Mouse (Mus musculus) retina, postnatal 7 days (tissue): ENCODE data around the gene St8sia6.

Experiments
- DNase-seq: peaks from one replicate; pipeline ENCODE4 v3.0.0-alpha.2; 2012; ENCODE audit warnings: low read depth, low spot score

The St8sia6 gene

DNA sequence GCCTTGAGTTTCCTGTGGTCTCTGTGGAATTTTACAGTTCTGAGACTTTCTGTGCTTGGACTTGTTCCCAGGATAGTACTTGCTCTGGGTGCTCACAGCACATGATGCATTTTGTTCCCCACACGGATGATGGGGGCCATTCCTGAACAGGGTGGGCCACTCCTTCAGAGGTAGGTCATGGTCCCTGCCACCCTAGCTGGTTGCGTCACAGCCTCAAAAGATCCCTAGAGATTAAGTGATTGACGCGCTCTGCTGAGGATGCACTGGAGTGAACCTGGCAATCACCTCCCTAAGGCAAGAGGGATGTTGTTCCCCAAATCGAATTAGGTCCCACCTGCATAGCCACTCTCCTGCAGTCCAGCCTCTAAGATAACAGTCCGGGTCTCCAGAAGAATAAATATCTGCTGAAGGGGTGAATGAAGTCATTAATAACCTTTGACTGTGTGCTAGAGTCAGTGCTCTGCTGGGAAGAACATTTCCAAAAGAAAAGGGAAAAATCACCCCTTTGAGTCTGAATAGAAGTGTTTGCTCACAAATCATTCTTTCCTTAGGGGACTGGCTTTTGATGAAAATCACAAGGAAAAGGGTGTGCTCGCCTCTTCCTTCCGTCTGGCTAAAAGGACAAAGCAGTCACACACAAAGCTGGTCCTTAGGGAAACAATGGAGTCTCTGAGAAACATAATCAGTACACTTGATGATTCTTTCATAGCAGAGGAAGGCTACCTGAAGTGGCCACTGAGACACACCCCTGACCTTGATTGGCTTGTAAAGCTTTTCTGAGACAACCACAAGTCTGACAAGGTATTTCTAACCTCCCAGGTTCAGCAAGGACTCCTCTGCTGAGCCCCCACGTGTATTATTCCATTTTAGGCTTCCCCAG, 26.1 kb downstream of the St8sia6 start:
- no peak for DNase-seq

DNA sequence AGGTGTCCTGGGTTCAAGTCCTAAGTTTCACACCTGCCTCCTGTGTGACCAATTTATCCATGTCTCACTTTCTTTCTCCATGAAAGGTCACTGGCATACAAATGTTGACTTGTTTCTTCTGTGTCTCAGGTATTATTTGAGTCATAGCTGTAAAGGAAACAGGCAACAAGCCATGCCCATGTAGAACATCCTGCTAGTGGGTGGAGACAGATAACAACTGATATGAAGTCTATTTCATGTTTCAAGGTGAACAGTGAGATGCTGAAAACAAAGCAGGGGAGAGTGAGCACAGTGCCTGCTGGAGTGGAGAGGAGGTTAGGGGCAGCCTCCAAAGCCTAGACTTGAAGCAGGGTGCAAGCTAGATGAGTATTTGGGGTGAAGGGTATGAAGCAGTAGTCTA, 33.5 kb downstream of the St8sia6 start:
- no peak for DNase-seq

DNA sequence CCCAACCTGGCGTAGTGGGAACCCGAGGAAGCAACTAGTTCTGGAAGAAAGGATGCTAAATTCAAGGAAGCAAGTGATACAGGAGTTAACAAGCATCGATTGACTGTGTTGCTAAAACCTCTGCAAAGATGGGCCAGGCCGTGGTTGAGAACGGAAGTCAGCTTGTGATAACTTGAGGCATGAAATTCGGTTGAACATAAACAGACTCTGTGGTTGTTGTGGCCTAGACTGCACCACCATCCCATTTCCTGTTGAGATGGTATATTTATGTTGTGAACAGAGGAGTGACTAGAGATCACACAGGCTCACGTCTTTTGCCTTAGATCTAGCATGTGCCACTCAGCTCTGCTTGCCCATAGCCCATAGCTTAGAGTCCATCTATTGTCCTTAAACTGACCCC, 36.5 kb downstream of the St8sia6 start:
- DNase-seq, result no peak

DNA sequence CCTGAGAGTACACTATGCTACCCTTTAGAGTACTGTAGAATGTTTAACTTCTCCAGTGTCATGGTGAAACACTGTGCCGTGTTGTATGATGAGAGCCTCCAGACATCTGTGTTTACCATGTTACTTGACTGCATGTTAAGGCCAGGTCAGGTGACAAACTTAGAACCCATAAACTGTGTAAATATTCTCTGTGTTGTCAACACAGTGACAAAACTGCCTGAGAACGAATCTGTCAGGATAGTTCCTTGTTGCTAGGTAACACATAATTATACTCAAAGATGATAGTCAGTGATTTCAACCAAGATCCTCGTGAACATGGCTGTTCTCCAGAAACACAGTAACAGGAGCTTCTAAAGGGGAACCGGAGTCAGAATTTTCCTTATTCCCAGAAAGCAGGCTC, 38.1 kb downstream of the St8sia6 start:
- no peak for DNase-seq

DNA sequence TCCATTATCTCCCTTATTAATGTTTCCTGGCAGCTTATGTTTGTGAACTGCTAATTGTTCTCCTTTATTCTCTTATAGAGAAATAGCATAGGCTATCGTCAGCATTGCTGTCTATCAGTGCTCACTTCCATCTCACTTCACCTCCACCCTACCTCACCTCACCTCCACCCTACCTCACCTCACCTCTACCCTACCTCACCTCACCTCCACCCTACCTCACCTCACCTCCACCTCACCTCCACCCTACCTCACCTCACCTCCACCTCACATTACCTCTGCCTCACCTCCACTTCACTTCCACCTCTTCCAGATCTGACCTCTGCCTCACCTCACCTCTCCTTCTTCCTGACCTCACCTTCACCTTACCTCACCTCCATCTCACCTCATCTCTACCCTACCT, 42.2 kb downstream of the St8sia6 start:
- DNase-seq, result no peak

DNA sequence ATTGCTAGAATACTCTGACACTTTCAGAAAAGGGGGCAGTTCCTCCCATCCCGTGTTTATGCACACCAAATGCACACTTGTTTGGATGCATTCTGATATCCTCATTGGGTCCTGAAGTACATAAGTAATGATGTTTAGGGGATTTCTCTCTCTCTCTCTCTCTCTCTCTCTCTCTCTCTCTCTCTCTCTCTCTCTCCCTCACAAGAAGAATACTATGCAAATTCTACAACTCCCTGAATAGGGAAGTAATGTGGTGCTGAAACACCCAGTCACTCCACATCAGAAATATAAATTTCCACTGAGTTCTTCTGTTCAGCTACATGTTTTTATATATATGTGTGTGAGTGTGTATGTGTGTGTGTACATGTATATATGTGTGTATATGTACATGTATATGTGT, 43.1 kb downstream of the St8sia6 start:
- no peak for DNase-seq

DNA sequence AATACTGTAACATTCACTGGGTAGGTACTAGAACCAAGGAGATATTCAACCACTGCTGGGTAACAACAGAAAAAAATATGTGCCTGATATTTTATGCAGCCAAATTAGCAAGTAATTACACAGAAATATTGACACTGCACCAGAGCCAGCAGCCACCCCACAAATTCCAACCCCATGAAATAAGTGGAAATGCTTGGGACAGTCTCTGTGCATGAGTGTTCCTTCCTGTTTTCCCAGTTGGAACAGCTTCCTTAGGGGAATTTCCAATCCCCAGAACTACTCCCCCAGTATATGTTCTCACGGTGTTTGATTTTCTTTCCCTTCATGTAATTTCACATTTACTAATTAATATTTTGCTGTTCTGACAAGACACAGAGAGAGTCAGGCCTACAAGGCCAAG, 43.8 kb downstream of the St8sia6 start:
- no peak for DNase-seq

DNA sequence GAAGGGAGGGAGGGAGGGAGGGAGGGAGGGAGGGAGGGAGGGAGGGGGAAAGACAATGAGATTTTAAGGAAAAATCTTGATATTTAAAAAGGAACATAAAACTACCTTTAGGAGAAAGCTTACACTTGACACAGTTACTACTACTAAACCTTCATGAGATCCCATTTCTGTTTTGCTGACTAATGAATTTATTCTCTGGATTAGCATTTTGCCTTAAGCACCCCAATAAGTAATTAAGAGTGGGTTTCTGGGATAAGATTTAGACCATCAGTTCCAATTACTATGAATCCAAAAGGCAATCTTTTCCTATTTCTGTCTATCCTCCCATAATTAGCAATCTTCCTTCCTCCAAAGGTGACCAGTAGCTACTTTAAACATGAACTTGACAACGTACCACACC, 44.7 kb downstream of the St8sia6 start:
- no peak for DNase-seq

DNA sequence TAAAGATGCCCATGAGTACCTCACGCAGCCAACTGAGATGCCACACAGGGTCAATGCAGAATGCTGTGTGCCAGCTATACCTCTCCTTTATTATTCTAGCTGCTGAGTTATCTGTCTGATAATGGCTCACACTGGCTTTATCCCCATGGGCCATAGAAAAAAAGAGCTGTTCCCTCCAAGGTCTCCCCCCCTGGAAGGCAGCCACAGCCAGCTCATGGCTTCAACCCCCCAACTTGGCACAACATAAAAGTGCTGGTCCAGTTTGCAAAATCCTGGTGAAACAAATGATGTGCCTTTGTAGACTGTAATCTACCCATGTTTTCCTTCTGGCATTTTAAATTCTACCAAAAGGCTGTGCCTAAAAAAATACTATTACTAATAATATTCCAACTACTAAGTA, 46.3 kb downstream of the St8sia6 start:
- no peak for DNase-seq

DNA sequence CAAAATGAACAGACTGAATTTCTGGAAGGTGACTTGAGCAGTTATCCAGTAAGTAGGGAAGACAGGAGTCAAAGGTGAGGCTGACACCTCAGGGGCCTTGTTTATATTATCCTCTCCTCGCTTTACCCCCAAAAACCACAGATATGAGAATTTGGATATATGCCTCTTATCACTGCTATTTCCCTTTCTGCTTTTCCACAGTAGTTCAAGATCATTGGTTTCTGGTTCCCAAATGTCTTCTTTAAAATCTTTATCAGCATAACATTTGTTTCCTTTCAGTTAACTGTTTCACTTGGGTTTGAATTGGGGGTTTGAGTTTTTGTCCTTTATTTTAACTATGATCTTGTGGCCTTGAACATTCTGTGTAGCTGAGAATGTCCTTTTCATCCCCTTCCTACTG, 47.8 kb downstream of the St8sia6 start:
- DNase-seq, result no peak

DNA sequence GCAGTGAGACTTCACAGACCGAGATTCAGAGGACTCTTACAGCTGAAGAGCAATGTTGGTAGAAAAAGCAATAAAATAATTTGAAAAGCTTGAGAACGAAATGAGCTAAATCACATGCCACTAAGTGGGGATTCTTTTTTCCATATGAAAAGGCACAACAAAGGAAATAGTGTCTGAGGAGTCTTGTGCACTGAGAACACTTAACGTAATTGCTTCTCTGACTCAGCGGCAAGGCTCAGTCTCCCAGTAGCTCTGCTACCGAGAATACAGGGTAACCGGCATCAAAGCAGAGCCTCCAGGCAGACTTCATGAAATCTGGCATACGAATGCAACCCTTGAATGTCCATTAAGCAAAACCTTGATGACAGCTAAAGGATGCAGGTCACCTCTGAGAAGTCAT, 55.2 kb downstream of the St8sia6 start:
- DNase-seq, result no peak

DNA sequence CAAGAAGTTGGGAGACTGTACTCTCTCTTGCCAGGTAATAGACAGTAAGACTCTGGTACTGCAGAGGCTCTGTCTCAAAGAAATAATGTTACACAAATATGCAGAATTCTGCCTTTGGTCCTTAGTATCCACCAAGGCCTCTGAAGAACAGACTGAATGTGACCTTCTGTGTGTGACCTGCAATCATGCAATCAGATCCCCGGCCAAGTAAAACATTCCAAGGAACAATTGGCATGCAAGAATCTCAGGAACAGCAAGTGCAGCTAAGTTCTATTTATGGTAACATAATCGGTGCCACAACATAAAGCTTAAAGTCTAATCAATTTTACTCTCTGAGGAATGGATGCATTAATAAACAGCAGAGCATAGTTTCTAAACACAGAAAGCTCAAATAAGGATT, 66.0 kb downstream of the St8sia6 start:
- DNase-seq, result no peak

DNA sequence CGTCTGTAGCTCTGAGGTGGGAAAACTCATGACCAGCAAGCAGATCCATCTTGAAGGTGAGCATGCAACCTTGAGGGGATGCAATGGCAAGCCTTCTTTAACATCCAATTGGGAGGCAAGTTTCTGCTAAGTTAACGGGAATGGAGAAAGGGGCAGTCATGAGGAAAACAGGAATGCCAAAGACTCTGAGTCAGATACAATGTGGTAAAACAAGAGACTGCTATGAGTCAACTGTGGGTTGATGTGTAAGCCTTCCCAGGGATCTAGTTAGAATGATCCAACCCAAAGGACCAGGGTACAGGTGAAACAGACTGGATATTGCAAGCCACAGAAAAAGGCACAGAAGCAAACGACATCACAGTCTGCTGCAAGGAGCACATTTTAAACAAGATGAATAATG, 68.3 kb downstream of the St8sia6 start:
- no peak for DNase-seq

DNA sequence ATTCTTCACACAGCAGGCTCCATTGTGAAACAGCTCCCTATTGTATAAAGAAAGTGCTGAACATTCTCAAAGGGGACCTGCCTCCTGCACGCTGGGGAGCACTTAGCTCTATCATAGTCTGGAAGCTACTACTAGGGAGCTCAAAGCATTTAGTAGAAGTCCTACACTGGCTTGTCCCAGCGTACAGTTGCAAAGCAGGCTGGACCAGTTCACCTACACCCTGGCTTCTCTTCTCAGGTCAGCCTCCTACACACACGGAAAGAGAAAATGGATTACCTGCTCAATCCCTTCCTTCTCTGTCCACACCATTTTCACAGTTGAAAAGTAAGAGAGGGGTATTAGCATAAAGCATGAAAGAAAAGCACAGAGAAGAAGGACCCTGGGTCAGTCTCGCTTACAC, 71.6 kb downstream of the St8sia6 start:
- no peak for DNase-seq

DNA sequence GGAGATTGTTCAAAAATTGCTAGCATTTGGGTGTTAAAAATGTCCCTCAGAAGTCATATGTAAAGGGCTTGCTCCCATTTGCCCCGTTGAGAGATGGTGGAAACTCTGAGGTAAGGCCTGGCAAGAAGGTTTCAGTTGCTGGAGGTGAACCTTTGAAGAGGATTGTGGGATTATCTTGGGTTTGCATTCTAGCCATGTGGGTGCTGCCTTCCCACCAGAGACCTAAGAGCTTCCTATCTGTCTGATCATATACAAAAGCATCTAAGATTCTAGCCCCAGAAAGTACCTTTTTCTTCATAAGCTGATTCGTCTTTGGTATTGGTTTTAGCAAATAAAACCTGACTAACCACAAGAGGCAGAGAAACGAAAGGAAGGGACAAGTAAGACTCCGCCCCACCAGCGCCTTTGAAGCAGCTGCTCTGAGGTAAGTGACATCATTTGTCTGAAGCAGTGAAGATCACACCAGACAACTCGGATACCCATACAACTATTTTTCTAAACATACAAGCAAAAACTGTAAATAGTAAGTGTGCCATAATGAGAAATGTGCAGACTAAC, 75.2 kb downstream of the St8sia6 start:
- no peak for DNase-seq

DNA sequence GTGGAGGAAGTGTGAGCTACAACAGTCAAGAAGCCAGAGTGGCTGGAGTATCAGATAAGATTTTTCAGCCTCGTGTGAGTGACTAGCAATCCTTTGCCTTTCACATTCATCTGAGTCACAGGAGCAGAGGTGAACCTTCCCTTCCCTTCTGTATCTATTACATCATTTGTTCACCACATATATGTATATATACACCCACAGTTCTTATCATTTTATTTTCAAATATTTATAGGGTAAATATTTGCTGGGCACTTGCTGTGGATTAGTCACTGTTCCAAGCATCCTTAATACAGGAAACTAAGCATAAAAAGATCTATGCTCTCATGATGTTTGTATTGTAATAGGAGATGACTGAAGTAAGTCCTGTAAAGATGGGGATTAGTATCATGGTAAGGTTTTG, 85.1 kb downstream of the St8sia6 start:
- DNase-seq, result no peak

DNA sequence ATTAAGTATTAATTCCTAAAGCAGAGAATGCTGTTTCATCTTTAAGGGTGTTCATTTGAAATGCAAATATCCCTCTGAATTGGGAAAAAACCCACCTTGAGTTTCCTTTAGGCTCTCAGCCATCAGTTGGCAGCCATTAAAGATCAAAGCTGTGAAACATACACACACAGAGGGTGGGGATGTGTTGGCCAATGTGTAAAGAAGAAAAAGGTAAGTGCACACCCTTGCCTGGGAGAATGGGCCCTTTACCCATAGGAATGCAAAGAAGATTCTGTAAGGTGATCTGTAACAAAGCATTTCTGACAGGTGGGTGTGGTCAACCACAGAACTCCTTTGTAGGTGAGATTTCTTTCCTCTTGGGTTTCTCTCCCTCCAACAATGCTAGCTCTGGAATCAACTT, 96.3 kb downstream of the St8sia6 start:
- no peak for DNase-seq

DNA sequence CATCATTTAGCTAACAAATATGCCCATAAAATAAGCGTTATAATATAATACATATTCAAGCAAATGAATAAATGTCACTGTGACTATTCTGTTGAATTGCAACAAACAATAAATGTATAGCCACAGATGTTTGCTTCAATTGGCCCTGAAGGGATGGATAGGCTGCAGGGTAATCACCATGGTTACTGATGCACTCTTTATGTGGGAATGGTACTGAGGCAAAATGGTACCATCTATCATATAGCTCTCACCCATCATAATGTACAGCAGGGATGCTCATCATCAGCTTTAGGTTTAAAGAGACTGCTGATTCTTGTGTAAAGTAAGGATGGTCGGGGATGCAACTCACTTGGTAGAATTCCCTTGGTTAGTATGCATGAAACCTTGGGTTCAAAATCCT, 99.4 kb downstream of the St8sia6 start:
- no peak for DNase-seq

DNA sequence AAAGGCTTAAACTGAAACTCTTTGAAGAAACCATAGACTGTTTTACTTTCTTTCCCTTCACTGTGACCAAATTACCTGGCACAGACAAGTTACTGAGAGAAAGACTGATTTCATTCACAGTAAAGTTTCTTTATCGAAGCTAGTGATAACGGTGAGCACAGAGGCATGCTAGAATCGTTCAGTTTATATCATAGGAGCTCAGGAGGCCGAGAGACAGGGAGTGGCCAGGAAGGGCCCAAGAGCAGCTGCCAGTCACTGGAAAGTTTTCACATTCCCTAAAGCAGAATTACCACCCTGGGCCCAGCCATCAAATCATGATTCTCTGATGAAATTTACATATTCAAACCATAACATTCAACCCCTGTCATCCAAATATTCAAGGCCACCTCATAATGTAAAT, 109.5 kb downstream of the St8sia6 start:
- no peak for DNase-seq

DNA sequence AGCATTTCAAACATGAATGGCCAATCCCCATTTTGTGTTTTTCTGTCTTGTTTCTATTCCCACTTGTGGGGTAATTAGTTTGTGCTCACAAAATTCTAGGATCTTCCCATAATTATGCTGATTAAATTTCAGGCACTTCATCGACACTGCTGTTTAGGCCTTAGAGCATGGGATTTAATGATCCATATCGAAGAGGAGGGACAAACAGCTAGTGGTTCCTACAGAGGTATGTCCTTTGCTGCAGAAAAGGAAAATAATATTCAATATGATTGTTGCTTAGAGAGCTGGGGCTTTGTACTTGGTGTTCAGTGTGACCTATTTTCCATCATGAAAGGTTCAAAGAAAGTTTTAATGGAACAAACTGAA, 110.7 kb downstream of the St8sia6 start:
- no peak for DNase-seq

DNA sequence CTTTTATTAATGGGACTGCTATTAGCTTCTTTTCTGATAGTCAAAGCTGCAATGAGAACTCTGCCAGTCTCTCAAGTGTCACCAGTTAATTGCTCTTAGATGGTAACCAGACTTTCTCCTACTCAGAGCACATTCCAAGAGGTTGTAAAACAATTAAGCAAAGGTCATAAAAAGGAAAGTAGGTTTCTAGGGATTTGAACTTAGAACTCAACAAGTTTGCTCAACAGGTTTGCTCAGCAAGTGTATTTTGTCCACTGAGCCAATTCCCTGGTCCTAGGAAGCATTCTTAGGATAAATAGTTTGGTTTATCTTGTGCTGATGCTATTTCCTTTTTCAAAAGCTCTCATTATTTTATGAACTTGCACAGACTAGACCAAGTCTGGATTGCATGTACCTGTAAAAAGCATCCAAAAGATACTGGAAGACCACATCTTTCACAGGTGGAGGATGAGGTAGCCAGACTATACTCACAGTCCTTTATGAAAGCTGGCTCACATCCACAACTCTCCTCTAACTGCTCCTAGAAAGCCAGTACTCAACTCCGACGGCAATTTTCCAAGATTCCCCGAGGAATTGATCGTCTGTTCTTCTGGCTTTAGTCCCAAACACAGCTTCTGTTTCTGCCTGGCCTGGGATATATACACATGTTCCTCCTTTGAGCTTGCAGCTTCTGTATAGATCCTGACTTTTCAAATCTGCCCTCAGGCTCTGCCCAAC, 111.2 kb downstream of the St8sia6 start:
- DNase-seq, result no peak

DNA sequence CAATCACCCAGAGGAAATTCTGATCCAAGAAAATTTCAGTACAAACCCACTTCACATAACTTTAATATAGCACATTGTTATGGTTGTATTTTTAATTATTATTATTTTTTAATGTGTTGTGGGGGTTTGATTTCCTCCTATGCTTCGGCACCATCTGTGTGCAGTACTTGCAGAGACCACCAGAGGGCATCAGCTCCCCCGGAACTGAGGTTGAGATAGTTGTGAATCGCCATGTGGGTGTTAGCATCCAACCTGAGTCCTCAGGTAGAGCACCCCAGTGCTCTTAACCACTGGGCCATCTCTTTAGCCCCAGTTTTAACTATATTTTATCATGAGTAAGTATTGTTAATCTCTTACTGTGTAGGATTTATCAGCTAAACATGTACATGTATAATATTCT, 120.9 kb downstream of the St8sia6 start:
- no peak for DNase-seq

DNA sequence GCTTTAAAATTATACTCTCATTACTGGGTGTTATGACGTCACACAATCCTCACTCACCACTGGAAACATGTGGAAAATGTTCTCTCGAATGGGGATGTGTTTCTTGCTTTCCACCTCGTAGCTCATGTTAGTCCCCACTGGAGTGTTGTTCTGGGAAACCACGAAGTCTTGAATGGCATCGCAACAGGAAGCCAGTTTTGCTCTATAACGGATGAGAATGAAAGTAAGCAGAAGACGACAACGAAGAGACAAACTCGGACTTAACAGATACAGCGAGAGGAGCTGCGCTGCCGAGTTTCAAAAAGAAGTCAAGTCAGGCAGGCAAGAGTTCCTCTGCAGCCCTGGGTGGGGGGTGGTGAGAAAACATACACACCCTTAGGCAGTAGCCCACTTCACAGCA, 121.4 kb downstream of the St8sia6 start:
- no peak for DNase-seq
